Mouse (Mus musculus): ENCODE measurements around the gene Haghl. TPM values are rescaled to one million over a fixed set of nuclear protein-coding genes. Genes with fewer than 3 reads are reported as not detected.
A peak's percentile ranks its signal among the peaks of the same experiment; 100 is the strongest.

The Haghl gene
- polyA plus RNA-seq, 1 experiment from 2014 or later = 76.4 TPM

- peak overlapping the region; percentile 90; the same call in 1 of the 2 replicates for H3K4me2 ChIP-seq
- H3K4me1 ChIP-seq (ENCODE audit: control insufficient read depth, insufficient read depth, low read length) = peaks cover 46% of the 10 kb centered on the region
- H3K9ac ChIP-seq (ENCODE audit: low read length) = no peak overlapping the region; the same call in 1 of the 2 replicates
- DNase-seq (ENCODE audit: low spot score, missing footprints) (no peak), ATAC-seq (ENCODE audit: low FRiP score) (no peak)
- no peaks in the 10 kb centered on the region; the same call in 1 of the 2 replicates for H3K27me3 ChIP-seq (ENCODE audit: control insufficient read depth, insufficient read depth, low read length)
- WGBS = 83% methylated on average over 4 of the region's 4 CpGs
- H3K9me3 ChIP-seq (ENCODE audit: control insufficient read depth, low read length) = no peaks in the 10 kb centered on the region
- peaks cover 11% of the 10 kb centered on the region; the same call in 1 of the 2 replicates for H3K36me3 ChIP-seq (ENCODE audit: control insufficient read depth, insufficient read depth, low read length)
- H3K27ac ChIP-seq (ENCODE audit: low read depth, low read length) = no peak overlapping the region
- peak overlapping the region; percentile 68 for H3K4me3 ChIP-seq (ENCODE audit: low read depth, low read length)
Observed at GRCm38 (mm10) chr17:25830200-25830753, 44.8 kb upstream of the Haghl start.

GRCm38 (mm10) chr17:25829558-25830017, 44.1 kb upstream of the Haghl start:
- H3K4me3 ChIP-seq (ENCODE audit: low read depth, low read length) = peak overlapping the region; percentile 68
- WGBS = 47% methylated on average over 8 of the region's 8 CpGs
- ATAC-seq (ENCODE audit: low FRiP score) (no peak), DNase-seq (ENCODE audit: low spot score, missing footprints) (no peak)
- no peaks in the 10 kb centered on the region for H3K9me3 ChIP-seq (ENCODE audit: control insufficient read depth, low read length)
- H3K27ac ChIP-seq (ENCODE audit: low read depth, low read length) = peak overlapping the region; percentile 87
- peaks cover 47% of the 10 kb centered on the region for H3K4me1 ChIP-seq (ENCODE audit: control insufficient read depth, insufficient read depth, low read length)
- H3K4me2 ChIP-seq = peak overlapping the region; percentile 90
- H3K9ac ChIP-seq (ENCODE audit: low read length) = peak overlapping the region; percentile 89
- no peaks in the 10 kb centered on the region for H3K27me3 ChIP-seq (ENCODE audit: control insufficient read depth, insufficient read depth, low read length)
- peaks cover 11% of the 10 kb centered on the region; the same call in 1 of the 2 replicates for H3K36me3 ChIP-seq (ENCODE audit: control insufficient read depth, insufficient read depth, low read length)

- ATAC-seq (ENCODE audit: low FRiP score) (peak; percentile 20), DNase-seq (ENCODE audit: low spot score, missing footprints) (peak; percentile 99)
- peaks cover 47% of the 10 kb centered on the region for H3K4me1 ChIP-seq (ENCODE audit: control insufficient read depth, insufficient read depth, low read length)
- H3K9ac ChIP-seq (ENCODE audit: low read length) = peak within 1 kb of the TSS; percentile 89
- no peaks in the 10 kb centered on the region for H3K9me3 ChIP-seq (ENCODE audit: control insufficient read depth, low read length)
- H3K36me3 ChIP-seq (ENCODE audit: control insufficient read depth, insufficient read depth, low read length) = peaks cover 11% of the 10 kb centered on the region; the same call in 1 of the 2 replicates
- no peaks in the 10 kb centered on the region for H3K27me3 ChIP-seq (ENCODE audit: control insufficient read depth, insufficient read depth, low read length)
- WGBS = under 1% methylated on average over 32 of the region's 32 CpGs
- H3K4me2 ChIP-seq = peak within 1 kb of the TSS; percentile 90
- peak within 1 kb of the TSS; percentile 68 for H3K4me3 ChIP-seq (ENCODE audit: low read depth, low read length)
- peak within 1 kb of the TSS; percentile 87 for H3K27ac ChIP-seq (ENCODE audit: low read depth, low read length)
Observed at GRCm38 (mm10) chr17:25828712-25829557, 43.5 kb upstream of the Haghl start, which contains the start of gene Jmjd8. Gene Jmjd8, plus strand, starts transcription at chr17:25828867.

GRCm38 (mm10) chr17:25828223-25828594, 42.7 kb upstream of the Haghl start:
- Histone ChIP-seq H3K27ac (ENCODE audit: low read depth, low read length) (no peak overlapping the region), H3K4me3 (ENCODE audit: low read depth, low read length) (peak overlapping the region; percentile 68), H3K4me1 (ENCODE audit: control insufficient read depth, insufficient read depth, low read length) (peaks cover 45% of the 10 kb centered on the region), H3K27me3 (ENCODE audit: control insufficient read depth, insufficient read depth, low read length) (no peaks in the 10 kb centered on the region), H3K9me3 (ENCODE audit: control insufficient read depth, low read length) (no peaks in the 10 kb centered on the region), H3K4me2 (peak overlapping the region; percentile 90), H3K9ac (ENCODE audit: low read length) (peak overlapping the region; percentile 89), H3K36me3 (ENCODE audit: control insufficient read depth, insufficient read depth, low read length) (peaks cover 11% of the 10 kb centered on the region; the same call in 1 of the 2 replicates)
- WGBS = 80% methylated on average over 8 of the region's 8 CpGs
- DNase-seq (ENCODE audit: low spot score, missing footprints) (no peak), ATAC-seq (ENCODE audit: low FRiP score) (no peak)

- Histone ChIP-seq H3K9me3 (ENCODE audit: control insufficient read depth, low read length) (no peaks in the 10 kb centered on the region), H3K36me3 (ENCODE audit: control insufficient read depth, insufficient read depth, low read length) (peaks cover 11% of the 10 kb centered on the region; the same call in 1 of the 2 replicates), H3K4me1 (ENCODE audit: control insufficient read depth, insufficient read depth, low read length) (peaks cover 45% of the 10 kb centered on the region), H3K27ac (ENCODE audit: low read depth, low read length) (no peak overlapping the region), H3K4me3 (ENCODE audit: low read depth, low read length) (no peak overlapping the region), H3K27me3 (ENCODE audit: control insufficient read depth, insufficient read depth, low read length) (no peaks in the 10 kb centered on the region), H3K9ac (ENCODE audit: low read length) (no peak overlapping the region), H3K4me2 (no peak overlapping the region)
- no peak for DNase-seq (ENCODE audit: low spot score, missing footprints)
- 90% methylated on average over 22 of the region's 22 CpGs for WGBS
- ATAC-seq (ENCODE audit: low FRiP score) = no peak
Observed at GRCm38 (mm10) chr17:25827546-25828222, 42.2 kb upstream of the Haghl start.

GRCm38 (mm10) chr17:25827011-25827410, 41.5 kb upstream of the Haghl start:
- H3K9ac ChIP-seq (ENCODE audit: low read length) = no peak overlapping the region
- DNase-seq (ENCODE audit: low spot score, missing footprints) (no peak), ATAC-seq (ENCODE audit: low FRiP score) (no peak)
- no peak overlapping the region for H3K4me3 ChIP-seq (ENCODE audit: low read depth, low read length)
- H3K4me2 ChIP-seq = no peak overlapping the region
- H3K27me3 ChIP-seq (ENCODE audit: control insufficient read depth, insufficient read depth, low read length) = no peaks in the 10 kb centered on the region
- H3K4me1 ChIP-seq (ENCODE audit: control insufficient read depth, insufficient read depth, low read length) = peaks cover 44% of the 10 kb centered on the region
- H3K27ac ChIP-seq (ENCODE audit: low read depth, low read length) = no peak overlapping the region
- H3K36me3 ChIP-seq (ENCODE audit: control insufficient read depth, insufficient read depth, low read length) = peaks cover 11% of the 10 kb centered on the region; the same call in 1 of the 2 replicates
- no peaks in the 10 kb centered on the region for H3K9me3 ChIP-seq (ENCODE audit: control insufficient read depth, low read length)
- 95% methylated on average over 13 of the region's 13 CpGs for WGBS

GRCm38 (mm10) chr17:25825984-25826570, 40.6 kb upstream of the Haghl start:
- Histone ChIP-seq H3K4me1 (ENCODE audit: control insufficient read depth, insufficient read depth, low read length) (peaks cover 35% of the 10 kb centered on the region), H3K9me3 (ENCODE audit: control insufficient read depth, low read length) (no peaks in the 10 kb centered on the region), H3K9ac (ENCODE audit: low read length) (no peak overlapping the region), H3K36me3 (ENCODE audit: control insufficient read depth, insufficient read depth, low read length) (peaks cover 7% of the 10 kb centered on the region; the same call in 1 of the 2 replicates), H3K27ac (ENCODE audit: low read depth, low read length) (no peak overlapping the region), H3K27me3 (ENCODE audit: control insufficient read depth, insufficient read depth, low read length) (no peaks in the 10 kb centered on the region), H3K4me2 (no peak overlapping the region), H3K4me3 (ENCODE audit: low read depth, low read length) (no peak overlapping the region)
- ATAC-seq (ENCODE audit: low FRiP score) = no peak
- 95% methylated on average over 27 of the region's 27 CpGs for WGBS
- no peak for DNase-seq (ENCODE audit: low spot score, missing footprints)

- no peaks in the 10 kb centered on the region for H3K27me3 ChIP-seq (ENCODE audit: control insufficient read depth, insufficient read depth, low read length)
- H3K4me2 ChIP-seq = no peak overlapping the region
- ATAC-seq (ENCODE audit: low FRiP score) = no peak
- H3K9ac ChIP-seq (ENCODE audit: low read length) = no peak overlapping the region
- no peak overlapping the region for H3K4me3 ChIP-seq (ENCODE audit: low read depth, low read length)
- H3K9me3 ChIP-seq (ENCODE audit: control insufficient read depth, low read length) = no peaks in the 10 kb centered on the region
- peaks cover 32% of the 10 kb centered on the region for H3K4me1 ChIP-seq (ENCODE audit: control insufficient read depth, insufficient read depth, low read length)
- WGBS = 83% methylated on average over 6 of the region's 6 CpGs
- no peak overlapping the region for H3K27ac ChIP-seq (ENCODE audit: low read depth, low read length)
- no peak for DNase-seq (ENCODE audit: low spot score, missing footprints)
- H3K36me3 ChIP-seq (ENCODE audit: control insufficient read depth, insufficient read depth, low read length) = peaks cover 2% of the 10 kb centered on the region; the same call in 1 of the 2 replicates
Observed at GRCm38 (mm10) chr17:25825311-25825710, 39.8 kb upstream of the Haghl start.
